Mouse (Mus musculus): ENCODE data around the gene Necab2. TPM values are rescaled to one million over a fixed set of nuclear protein-coding genes. Genes with fewer than 3 reads are reported as not detected.
A peak's percentile ranks its signal among the peaks of the same experiment; 100 is the strongest.

Gene Necab2
- polyA plus RNA-seq, 1 experiment from 2014 or later = 0.05 TPM

DNA sequence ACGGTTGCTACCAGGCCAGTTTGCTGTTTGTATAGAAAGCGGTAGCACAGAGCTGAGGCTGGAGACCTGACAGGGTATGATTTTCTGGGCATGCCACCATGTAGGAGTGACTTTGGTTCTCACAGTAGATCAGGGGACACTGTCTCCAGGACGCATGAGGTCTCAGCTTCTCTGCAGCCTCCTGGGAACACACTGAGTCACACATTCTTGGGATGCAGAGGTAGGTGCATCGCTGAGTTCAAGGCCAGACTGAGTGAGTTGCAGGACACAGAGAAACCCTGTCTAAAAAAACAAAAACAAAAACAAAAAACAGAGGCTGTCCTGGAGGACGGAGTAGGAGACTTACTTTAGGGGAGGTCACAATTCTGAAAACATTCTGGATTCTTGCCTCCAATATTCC is 6.4 kb downstream of the Necab2 start:
- DNase-seq (no peak), ATAC-seq (ENCODE audit: low read depth) (no peak)
- WGBS (ENCODE audit: insufficient replicate concordance) = 70% methylated on average over 5 of the region's 5 CpGs
- Histone ChIP-seq H3K4me1 (replicated peaks) (no peaks in the 10 kb centered on the region), H3K27ac (no peak overlapping the region), H3K36me3 (no peaks in the 10 kb centered on the region), H3K9me3 (replicated peaks) (no peaks in the 10 kb centered on the region), H3K4me2 (no peak overlapping the region), H3K27me3 (peaks cover 24% of the 10 kb centered on the region), H3K9ac (no peak overlapping the region), H3K4me3 (replicated peaks) (no peak overlapping the region)

DNA sequence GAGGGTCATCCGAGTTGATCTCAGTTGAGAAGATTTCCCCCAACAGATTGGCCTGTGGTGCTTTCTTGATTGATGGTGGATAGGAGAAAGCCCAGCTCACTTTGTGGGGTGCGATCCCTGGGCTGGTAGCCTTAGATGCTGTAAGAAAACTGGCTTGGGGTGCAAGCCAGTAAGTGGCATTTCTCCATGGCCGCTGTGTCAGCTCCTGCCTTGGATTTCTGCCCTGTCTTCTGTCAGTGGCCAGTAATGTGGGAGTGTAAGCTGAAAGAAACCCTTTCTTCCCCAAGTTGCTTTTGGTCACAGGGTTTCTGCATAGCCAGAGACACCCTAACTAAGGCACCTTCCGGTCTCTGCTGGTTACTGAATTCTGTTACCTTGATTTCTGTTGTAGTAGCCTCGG is 9.5 kb downstream of the Necab2 start:
- Histone ChIP-seq H3K36me3 (no peaks in the 10 kb centered on the region), H3K4me1 (replicated peaks) (no peaks in the 10 kb centered on the region), H3K27me3 (peaks cover 3% of the 10 kb centered on the region; the same call in 1 of the 2 replicates), H3K27ac (no peak overlapping the region), H3K4me2 (no peak overlapping the region), H3K9me3 (replicated peaks) (no peaks in the 10 kb centered on the region), H3K4me3 (replicated peaks) (no peak overlapping the region), H3K9ac (no peak overlapping the region)
- no peak for ATAC-seq (ENCODE audit: low read depth)
- DNase-seq = no peak
- WGBS (ENCODE audit: insufficient replicate concordance) = 65% methylated on average over 5 of the region's 5 CpGs

DNA sequence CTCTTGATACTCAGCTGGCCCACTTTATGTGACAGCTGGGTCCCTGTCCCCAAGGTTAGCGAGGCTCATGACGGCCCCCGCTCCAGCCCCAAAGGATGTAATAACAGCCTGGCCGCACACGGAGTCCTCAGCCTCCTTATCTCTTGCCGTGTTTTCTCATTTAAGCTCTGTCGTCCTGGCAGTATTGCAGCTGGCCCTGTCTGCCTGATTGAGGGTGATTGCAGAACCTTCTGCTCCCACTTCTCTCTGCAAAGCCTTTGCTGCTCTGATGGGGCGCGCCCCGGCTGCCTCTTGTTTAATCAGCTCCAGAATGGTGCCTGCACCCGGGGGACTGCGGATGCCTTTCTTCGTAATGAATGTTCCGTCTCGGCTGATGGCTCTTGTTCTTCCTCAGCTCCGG is 13.2 kb downstream of the Necab2 start:
- H3K9ac ChIP-seq = no peak overlapping the region
- H3K4me3 ChIP-seq (replicated peaks) = no peak overlapping the region
- ATAC-seq (ENCODE audit: low read depth) (no peak), DNase-seq (no peak)
- 46% methylated on average over 16 of the region's 16 CpGs for WGBS (ENCODE audit: insufficient replicate concordance)
- peaks cover 13% of the 10 kb centered on the region for H3K27me3 ChIP-seq
- no peaks in the 10 kb centered on the region for H3K36me3 ChIP-seq
- H3K9me3 ChIP-seq (replicated peaks) = no peaks in the 10 kb centered on the region
- no peak overlapping the region for H3K27ac ChIP-seq
- H3K4me1 ChIP-seq (replicated peaks) = no peaks in the 10 kb centered on the region
- H3K4me2 ChIP-seq = no peak overlapping the region

DNA sequence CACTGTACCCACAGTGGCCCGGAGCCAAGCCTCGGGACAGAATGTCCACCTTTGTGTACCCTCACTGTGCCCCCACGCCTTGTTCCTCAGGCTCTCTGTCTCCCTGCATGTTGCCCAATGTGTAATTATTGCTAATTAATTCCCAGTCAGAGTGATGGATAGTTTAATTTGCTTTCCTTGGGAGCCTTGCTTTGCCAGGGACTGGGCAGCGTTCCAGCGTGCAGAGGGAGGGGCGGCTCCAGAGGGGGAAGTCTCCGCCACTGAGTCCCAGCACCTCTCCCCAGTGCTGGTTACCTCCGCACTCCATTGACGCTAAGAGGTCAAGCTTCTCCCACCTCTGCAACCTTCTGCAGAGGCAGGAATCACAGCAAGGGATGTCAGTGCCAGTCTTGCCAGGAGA is 14.8 kb downstream of the Necab2 start:
- Histone ChIP-seq H3K9me3 (replicated peaks) (no peaks in the 10 kb centered on the region), H3K4me2 (no peak overlapping the region), H3K36me3 (no peaks in the 10 kb centered on the region), H3K4me1 (replicated peaks) (peaks cover 6% of the 10 kb centered on the region), H3K4me3 (replicated peaks) (no peak overlapping the region), H3K27me3 (peaks cover 30% of the 10 kb centered on the region), H3K27ac (no peak overlapping the region), H3K9ac (no peak overlapping the region)
- ATAC-seq (ENCODE audit: low read depth) (no peak), DNase-seq (no peak)
- 57% methylated on average over 9 of the region's 9 CpGs for WGBS (ENCODE audit: insufficient replicate concordance)

DNA sequence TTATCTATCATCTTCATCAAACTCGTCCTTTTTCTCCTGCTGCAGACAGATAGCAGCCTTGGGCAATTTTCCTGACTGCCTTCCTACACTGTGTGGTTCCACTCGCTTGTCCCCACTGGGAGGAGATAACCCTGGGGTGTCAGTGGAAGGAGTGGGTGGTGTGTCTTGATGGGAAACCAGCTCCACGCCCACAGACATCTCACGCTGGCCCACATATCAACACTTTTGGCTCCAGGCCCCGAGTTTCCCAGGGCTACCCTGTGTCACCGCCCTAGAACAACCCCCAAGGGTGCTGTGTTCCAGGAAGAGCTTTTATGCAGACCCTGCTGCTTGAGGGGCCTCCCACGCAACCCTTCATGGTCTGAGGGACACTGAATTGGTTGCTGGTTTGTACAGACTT is 17.2 kb downstream of the Necab2 start:
- WGBS (ENCODE audit: insufficient replicate concordance) = 47% methylated on average over 7 of the region's 7 CpGs
- Histone ChIP-seq H3K9me3 (replicated peaks) (no peaks in the 10 kb centered on the region), H3K36me3 (no peaks in the 10 kb centered on the region), H3K4me3 (replicated peaks) (no peak overlapping the region), H3K4me1 (replicated peaks) (peaks cover 7% of the 10 kb centered on the region), H3K27ac (no peak overlapping the region), H3K4me2 (no peak overlapping the region), H3K27me3 (peaks cover 43% of the 10 kb centered on the region), H3K9ac (no peak overlapping the region)
- no peak for DNase-seq
- ATAC-seq (ENCODE audit: low read depth) = no peak

DNA sequence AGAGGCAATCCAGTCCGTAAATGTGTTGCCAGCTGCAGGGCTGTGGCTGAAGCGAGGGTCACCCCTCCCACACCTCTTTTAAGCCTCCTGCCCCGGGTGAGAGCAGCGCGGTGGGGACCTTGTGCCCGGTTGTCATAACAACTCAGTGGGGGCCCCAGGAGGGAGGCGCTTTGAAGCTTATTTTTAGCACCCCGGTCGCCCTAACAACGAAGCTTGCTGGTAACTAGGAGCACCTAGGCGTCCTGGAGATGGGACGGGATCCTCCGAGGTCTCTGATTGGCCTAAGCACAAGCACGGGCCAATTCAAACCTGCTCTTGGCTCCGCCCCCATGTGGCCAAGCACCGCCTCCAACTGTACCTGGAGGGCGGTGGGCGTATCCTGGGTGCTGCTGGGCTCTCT is 19.6 kb downstream of the Necab2 start:
- H3K4me3 ChIP-seq (replicated peaks) = no peak overlapping the region
- H3K9me3 ChIP-seq (replicated peaks) = no peaks in the 10 kb centered on the region
- H3K4me1 ChIP-seq (replicated peaks) = peaks cover 7% of the 10 kb centered on the region
- no peak overlapping the region for H3K9ac ChIP-seq
- DNase-seq (no peak), ATAC-seq (ENCODE audit: low read depth) (no peak)
- peak overlapping the region; percentile 12; the same call in 1 of the 2 replicates for H3K4me2 ChIP-seq
- H3K27ac ChIP-seq = no peak overlapping the region
- H3K27me3 ChIP-seq = peaks cover 43% of the 10 kb centered on the region
- 6% methylated on average over 18 of the region's 18 CpGs for WGBS (ENCODE audit: insufficient replicate concordance)
- H3K36me3 ChIP-seq = no peaks in the 10 kb centered on the region

DNA sequence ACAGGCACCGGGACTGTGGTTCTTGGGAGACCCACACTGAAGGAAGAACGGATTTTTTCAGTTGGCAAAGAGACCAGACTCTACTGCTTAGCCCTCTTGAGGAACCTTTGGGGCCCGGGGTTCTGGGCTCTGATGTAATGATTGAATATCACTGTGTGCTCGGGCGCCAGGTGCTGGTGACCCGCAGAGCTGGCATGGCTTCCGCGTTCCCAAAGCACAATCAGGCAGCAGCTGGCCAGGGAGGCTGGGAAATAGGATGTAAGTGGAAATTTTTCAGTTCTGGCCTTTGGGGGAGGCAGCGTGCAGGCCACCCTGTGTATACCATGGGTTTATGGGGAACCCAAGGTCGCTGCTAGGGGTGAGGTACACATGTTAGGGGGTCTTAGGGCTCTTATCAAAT is 20.3 kb downstream of the Necab2 start:
- no peak for ATAC-seq (ENCODE audit: low read depth)
- peaks cover 7% of the 10 kb centered on the region for H3K4me1 ChIP-seq (replicated peaks)
- H3K36me3 ChIP-seq = no peaks in the 10 kb centered on the region
- no peak overlapping the region for H3K27ac ChIP-seq
- H3K4me3 ChIP-seq (replicated peaks) = no peak overlapping the region
- H3K9me3 ChIP-seq (replicated peaks) = no peaks in the 10 kb centered on the region
- H3K4me2 ChIP-seq = no peak overlapping the region
- peaks cover 43% of the 10 kb centered on the region for H3K27me3 ChIP-seq
- 60% methylated on average over 10 of the region's 10 CpGs for WGBS (ENCODE audit: insufficient replicate concordance)
- no peak for DNase-seq
- no peak overlapping the region for H3K9ac ChIP-seq

DNA sequence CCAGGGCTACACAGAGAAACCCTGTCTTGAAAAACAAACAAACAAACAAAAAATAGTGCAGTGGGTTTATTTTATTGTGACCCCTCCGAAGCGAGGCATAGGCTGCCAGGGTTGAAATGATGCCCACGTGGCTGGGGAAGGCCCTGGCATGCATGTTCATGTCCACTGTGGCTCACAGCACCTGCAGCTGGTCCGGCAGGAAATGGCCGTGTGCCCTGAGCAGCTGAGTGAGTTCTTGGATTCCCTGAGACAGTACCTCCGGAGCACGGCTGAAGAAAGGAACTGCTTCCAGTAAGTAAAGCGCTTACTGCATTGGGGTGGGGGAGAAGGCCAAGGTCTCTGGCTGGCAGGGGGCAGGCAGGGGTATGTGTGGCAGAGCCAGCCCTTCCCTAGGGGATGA is 21.6 kb downstream of the Necab2 start:
- Histone ChIP-seq H3K4me3 (replicated peaks) (no peak overlapping the region), H3K4me1 (replicated peaks) (peaks cover 7% of the 10 kb centered on the region), H3K27me3 (peaks cover 43% of the 10 kb centered on the region), H3K4me2 (no peak overlapping the region), H3K36me3 (no peaks in the 10 kb centered on the region), H3K27ac (no peak overlapping the region), H3K9ac (no peak overlapping the region), H3K9me3 (replicated peaks) (no peaks in the 10 kb centered on the region)
- DNase-seq = no peak
- 67% methylated on average over 8 of the region's 8 CpGs for WGBS (ENCODE audit: insufficient replicate concordance)
- ATAC-seq (ENCODE audit: low read depth) = no peak

DNA sequence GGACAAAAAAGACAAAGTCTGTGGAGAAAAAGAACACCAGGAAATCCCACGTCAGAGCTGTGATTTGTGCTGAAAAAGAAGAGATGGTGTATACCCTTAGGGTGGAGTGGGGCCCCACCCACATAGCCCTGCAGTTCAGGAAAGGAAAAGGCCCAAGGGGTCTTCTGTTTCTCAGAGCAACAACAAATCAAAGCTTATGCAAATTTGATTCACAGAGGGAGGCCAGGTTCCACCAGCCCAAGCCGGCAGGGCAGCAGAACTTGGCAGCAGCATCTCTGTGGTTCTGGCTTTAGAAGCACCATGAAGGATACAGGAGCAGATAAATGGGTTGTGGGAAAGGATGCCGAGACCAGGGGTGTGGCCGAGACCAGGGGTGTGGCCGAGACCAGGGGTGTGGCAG is 32.2 kb downstream of the Necab2 start:
- Histone ChIP-seq H3K27ac (no peak overlapping the region), H3K9me3 (replicated peaks) (no peaks in the 10 kb centered on the region), H3K4me1 (replicated peaks) (no peaks in the 10 kb centered on the region), H3K4me3 (replicated peaks) (no peak overlapping the region), H3K4me2 (no peak overlapping the region), H3K9ac (no peak overlapping the region), H3K36me3 (no peaks in the 10 kb centered on the region), H3K27me3 (no peaks in the 10 kb centered on the region)
- ATAC-seq (ENCODE audit: low read depth) = no peak
- no peak for DNase-seq
- WGBS (ENCODE audit: insufficient replicate concordance) = 19% methylated on average over 5 of the region's 5 CpGs

DNA sequence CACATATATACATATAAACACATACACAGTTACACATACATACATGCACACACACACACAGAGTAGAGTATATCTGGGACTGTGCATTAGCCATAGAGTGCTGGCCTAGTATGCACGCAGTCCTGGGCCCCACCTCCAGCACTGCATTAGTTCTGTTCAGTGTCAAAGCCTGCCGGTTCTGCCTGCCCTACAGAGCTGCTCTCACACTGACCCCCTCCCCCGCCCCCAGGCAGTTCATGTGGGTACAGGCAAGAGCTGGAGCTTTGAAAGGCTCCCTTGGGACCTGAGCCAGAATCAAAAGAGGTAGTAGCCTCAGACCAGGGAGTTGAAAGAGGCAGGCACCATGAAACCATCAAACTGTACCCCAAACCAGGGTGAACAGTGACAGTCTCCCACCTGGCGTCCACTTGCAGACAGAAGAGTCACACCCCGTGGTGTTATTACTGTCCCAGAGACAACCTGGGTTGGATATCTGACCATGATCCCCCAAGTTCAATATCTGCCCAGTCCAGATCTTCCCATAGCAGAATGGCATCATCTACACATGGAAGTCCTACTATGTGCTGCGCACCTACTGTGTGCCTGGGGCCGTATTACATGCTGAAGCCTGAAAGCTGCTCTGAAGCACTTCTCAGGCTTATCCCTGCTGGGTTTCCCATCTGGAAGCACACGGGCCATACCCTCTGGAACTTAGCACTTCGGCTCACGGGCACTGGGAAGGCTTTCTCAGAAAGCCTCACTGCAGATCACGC is 37.8 kb downstream of the Necab2 start:
- ATAC-seq (ENCODE audit: low read depth) (no peak), DNase-seq (no peak)
- peaks cover 12% of the 10 kb centered on the region for H3K4me1 ChIP-seq (replicated peaks)
- no peaks in the 10 kb centered on the region for H3K27me3 ChIP-seq
- H3K36me3 ChIP-seq = no peaks in the 10 kb centered on the region
- H3K27ac ChIP-seq = no peak overlapping the region
- H3K4me3 ChIP-seq (replicated peaks) = no peak overlapping the region
- no peak overlapping the region for H3K9ac ChIP-seq
- no peak overlapping the region for H3K4me2 ChIP-seq
- H3K9me3 ChIP-seq (replicated peaks) = no peaks in the 10 kb centered on the region
- WGBS (ENCODE audit: insufficient replicate concordance) = 74% methylated on average over 11 of the region's 11 CpGs

DNA sequence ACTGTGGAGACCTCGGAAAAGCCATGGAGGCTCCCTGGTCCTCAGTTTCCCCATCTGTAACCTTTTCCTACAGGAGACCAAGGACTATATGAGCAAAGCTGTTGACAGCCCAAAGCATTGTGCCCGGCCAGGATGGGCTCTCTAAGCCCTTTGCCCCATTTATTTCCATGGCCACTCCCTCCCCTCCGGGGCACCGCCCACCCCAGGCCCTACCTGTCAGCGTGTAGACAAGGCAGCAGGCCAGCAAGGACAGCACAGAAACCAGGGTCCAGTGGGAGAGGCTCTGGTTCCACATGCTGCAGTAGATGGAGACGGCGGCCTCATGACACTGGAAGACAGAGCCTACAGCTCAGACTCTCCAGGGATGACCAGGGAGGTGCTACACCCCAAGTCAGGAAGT is 40.6 kb downstream of the Necab2 start:
- Histone ChIP-seq H3K9ac (no peak overlapping the region), H3K4me1 (replicated peaks) (peaks cover 26% of the 10 kb centered on the region), H3K4me3 (replicated peaks) (no peak overlapping the region), H3K27ac (no peak overlapping the region), H3K27me3 (0 out of 2 replicates have a peak, but pooled peaks cover 9% of the 10 kb centered on the region), H3K4me2 (no peak overlapping the region), H3K9me3 (replicated peaks) (no peaks in the 10 kb centered on the region), H3K36me3 (no peaks in the 10 kb centered on the region)
- ATAC-seq (ENCODE audit: low read depth) = no peak
- 65% methylated on average over 7 of the region's 7 CpGs for WGBS (ENCODE audit: insufficient replicate concordance)
- no peak for DNase-seq

DNA sequence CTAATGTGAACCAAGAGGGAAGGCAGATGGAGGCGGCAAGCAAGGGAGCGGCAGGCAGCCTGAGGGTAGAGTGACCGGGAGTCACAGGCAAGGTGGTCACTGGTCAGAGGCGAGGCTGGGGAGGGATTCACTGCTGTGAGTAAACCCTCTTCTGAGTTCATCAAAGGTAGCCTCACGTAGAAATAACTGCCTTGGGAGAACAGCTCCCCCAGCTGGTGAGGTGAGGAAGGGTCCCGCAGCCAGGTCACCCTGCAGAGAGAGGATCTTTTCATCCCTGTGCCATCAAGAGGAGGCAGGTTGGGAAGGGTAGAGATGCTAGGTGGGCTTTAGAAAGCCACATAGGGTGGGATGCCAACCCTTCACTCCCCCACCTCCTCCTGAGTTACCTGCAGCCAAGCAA is 50.3 kb downstream of the Necab2 start:
- Histone ChIP-seq H3K9me3 (replicated peaks) (no peaks in the 10 kb centered on the region), H3K4me3 (replicated peaks) (no peak overlapping the region), H3K4me2 (no peak overlapping the region), H3K27ac (no peak overlapping the region), H3K9ac (no peak overlapping the region), H3K4me1 (replicated peaks) (no peaks in the 10 kb centered on the region), H3K36me3 (no peaks in the 10 kb centered on the region), H3K27me3 (peaks cover 24% of the 10 kb centered on the region)
- ATAC-seq (ENCODE audit: low read depth) (no peak), DNase-seq (no peak)
- WGBS (ENCODE audit: insufficient replicate concordance) = 18% methylated on average over 6 of the region's 6 CpGs

All from liver, embryonic 13.5 days (tissue).